Mouse (Mus musculus) bone marrow macrophage, adult 2 months (primary cell): ENCODE measurements around the gene Gm3047. TPM values are rescaled to one million over a fixed set of nuclear protein-coding genes. Genes with fewer than 3 reads are reported as not detected.
"Not testable (repeated sequence)": the region's sequence is repeated elsewhere in the genome, so short reads cannot be mapped to it uniquely, and the experiment has no call there.

Source experiments
- H3K27ac ChIP-seq: 2 replicates; pipeline ENCODE4 v1.5.1; 2012; ENCODE audit warnings: low read depth, low read length; ENCODE audit not compliant: insufficient read depth
- H3K4me1 ChIP-seq: 2 replicates; pipeline ENCODE4 v1.6.1; 2012; ENCODE audit warnings: low read length; ENCODE audit not compliant: control insufficient read depth, insufficient read depth
- H3K4me3 ChIP-seq: 2 replicates; pipeline ENCODE4 v1.5.1; 2012; ENCODE audit warnings: mild to moderate bottlenecking, low read length, moderate library complexity; ENCODE audit not compliant: insufficient read depth
- polyA plus RNA-seq: library from polyadenylated mRNA; stranded (reverse); fragments of >200 nt; gene quantifications from 2 replicates; pipeline ENCODE4 v1.2.4, GENCODE M21; 2012; ENCODE audit not compliant: missing spikeins, insufficient read depth, insufficient read length

The Gm3047 gene
- polyA plus RNA-seq: not detected in 2 replicates

DNA sequence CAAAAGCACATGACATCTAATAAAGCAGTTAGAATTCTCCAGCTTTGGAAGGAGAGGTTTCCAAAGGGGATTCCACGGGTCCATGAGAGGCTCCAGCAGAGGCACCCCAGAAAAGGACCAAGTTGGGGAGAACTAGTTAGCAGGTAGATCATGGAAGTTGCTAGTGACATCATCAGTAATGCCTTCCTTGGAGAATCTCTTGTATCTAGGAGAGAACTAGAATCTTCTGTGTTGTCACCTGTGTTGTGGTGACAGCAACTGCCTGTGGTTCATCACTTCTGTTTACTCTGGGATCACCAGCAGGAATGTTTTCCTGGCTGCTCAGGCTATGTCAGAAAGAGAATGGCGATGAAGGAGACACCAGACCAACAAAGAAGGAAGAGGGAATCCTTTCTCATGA is at the start of gene Gm3047:
TSS of gene Gm3047 (plus strand) at position 301 of the 400 bp plus-strand sequence.
- H3K4me3 ChIP-seq, H3K4me1 ChIP-seq, H3K27ac ChIP-seq: not testable (repeated sequence)

Other genes starting within 250 kb of the Gm3047 start
- not detected in 2 replicates for gene Gm3149, start 238.1 kb upstream of the Gm3047 start, polyA plus RNA-seq
- gene 2610042L04Rik, start 220.6 kb upstream of the Gm3047 start, polyA plus RNA-seq: not detected in 2 replicates
- gene Gm3159, start 157.9 kb upstream of the Gm3047 start, polyA plus RNA-seq: not detected in 2 replicates
- not detected in 2 replicates for gene Gm3164, start 140.0 kb upstream of the Gm3047 start, polyA plus RNA-seq
- gene Gm3173, start 124.4 kb upstream of the Gm3047 start, polyA plus RNA-seq: not detected in 2 replicates
- gene Gm3182, start 73.7 kb upstream of the Gm3047 start, polyA plus RNA-seq: not detected in 2 replicates
- not detected in 2 replicates for gene Gm8159, start 76.9 kb downstream of the Gm3047 start, polyA plus RNA-seq
- not detected in 2 replicates for gene Gm3239, start 108.8 kb downstream of the Gm3047 start, polyA plus RNA-seq
- not detected in 2 replicates for gene Gm7876, start 153.8 kb downstream of the Gm3047 start, polyA plus RNA-seq
- not detected in 2 replicates for gene Gm3252, start 171.4 kb downstream of the Gm3047 start, polyA plus RNA-seq
- not detected in 2 replicates for gene Gm9602, start 220.9 kb downstream of the Gm3047 start, polyA plus RNA-seq